Mouse (Mus musculus): ENCODE results near the gene Upk3bl. TPM values are rescaled to one million over a fixed set of nuclear protein-coding genes. Genes with fewer than 3 reads are reported as not detected.
A peak's percentile ranks its signal among the peaks of the same experiment; 100 is the strongest.

Upk3bl gene
- polyA plus RNA-seq, 1 experiment: 0.11 TPM

- no peak overlapping the region for H3ac ChIP-seq (ENCODE audit: control insufficient read depth, insufficient read length, low read depth)
- H3K79me3 ChIP-seq (ENCODE audit: low read depth): no peaks in the 10 kb centered on the region
- H3K4me3 ChIP-seq (ENCODE audit: insufficient read depth, poor library complexity, severe bottlenecking): no peak overlapping the region
- no peaks in the 10 kb centered on the region for H3K79me2 ChIP-seq (ENCODE audit: control insufficient read depth, insufficient read depth)
- TF ChIP-seq CTCF (IDR thresholded peaks at IDR 0.05; ENCODE audit: control insufficient read depth, insufficient read depth, insufficient read length): no peak
- TF ChIP-seq MAX (IDR thresholded peaks at IDR 0.05): no peak
- TF ChIP-seq MYOD1 (IDR thresholded peaks at IDR 0.05; ENCODE audit: control insufficient read depth, insufficient read length, low read depth): no peak
- TF ChIP-seq USF1 (IDR thresholded peaks at IDR 0.05; ENCODE audit: low read depth): no peak
- no peak for TF ChIP-seq FOSL1 (IDR thresholded peaks at IDR 0.05; ENCODE audit: insufficient read depth, low read length, poor library complexity, severe bottlenecking)
- TF ChIP-seq CEBPB (IDR thresholded peaks at IDR 0.05; ENCODE audit: low read depth): no peak
- no peak for TF ChIP-seq MYOG (IDR thresholded peaks at IDR 0.05; ENCODE audit: control insufficient read depth, extremely low read depth, insufficient read length)
- H3K27me3 ChIP-seq (ENCODE audit: control insufficient read depth, insufficient read depth, insufficient read length): no peaks in the 10 kb centered on the region
- no peaks in the 10 kb centered on the region for H3K36me3 ChIP-seq (ENCODE audit: control insufficient read depth, insufficient read depth)
Observed at GRCm38 (mm10) chr5:136073526-136073925, 19.2 kb downstream of the Upk3bl start.

DNA sequence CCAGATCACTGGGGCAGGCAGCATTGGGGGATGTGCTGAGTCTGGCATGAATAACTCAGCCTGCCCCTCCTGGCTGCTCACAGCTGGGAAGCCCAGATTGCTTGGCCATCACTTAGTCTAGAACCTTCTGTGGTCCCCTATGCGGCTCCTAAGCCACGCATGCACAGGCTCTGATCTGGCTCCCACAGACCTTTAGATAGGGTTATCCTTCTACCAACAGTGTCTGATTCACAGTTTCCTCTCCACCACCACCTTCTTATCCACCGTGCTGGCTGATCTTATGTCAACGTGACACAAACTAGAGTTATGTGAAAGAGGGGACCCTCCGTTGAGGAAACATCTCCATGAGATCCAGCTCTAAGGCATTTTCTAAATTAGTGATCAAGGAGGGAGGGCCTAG is 20.8 kb downstream of the Upk3bl start:
- no peak for TF ChIP-seq MYOG (IDR thresholded peaks at IDR 0.05; ENCODE audit: control insufficient read depth, extremely low read depth, insufficient read length)
- TF ChIP-seq CEBPB (IDR thresholded peaks at IDR 0.05; ENCODE audit: low read depth): no peak
- TF ChIP-seq MYOD1 (IDR thresholded peaks at IDR 0.05; ENCODE audit: control insufficient read depth, insufficient read length, low read depth): no peak
- no peak for TF ChIP-seq CTCF (IDR thresholded peaks at IDR 0.05; ENCODE audit: control insufficient read depth, insufficient read depth, insufficient read length)

GRCm38 (mm10) chr5:136076284-136076683 is 22.0 kb downstream of the Upk3bl start:
- Histone ChIP-seq H3ac (ENCODE audit: control insufficient read depth, insufficient read length, low read depth) (no peak overlapping the region), H3K36me3 (ENCODE audit: control insufficient read depth, insufficient read depth) (no peaks in the 10 kb centered on the region), H3K4me3 (ENCODE audit: insufficient read depth, poor library complexity, severe bottlenecking) (no peak overlapping the region), H3K27me3 (ENCODE audit: control insufficient read depth, insufficient read depth, insufficient read length) (no peaks in the 10 kb centered on the region), H3K79me2 (ENCODE audit: control insufficient read depth, insufficient read depth) (no peaks in the 10 kb centered on the region), H3K79me3 (ENCODE audit: low read depth) (no peaks in the 10 kb centered on the region)
- TF ChIP-seq MYOG (IDR thresholded peaks at IDR 0.05; ENCODE audit: control insufficient read depth, extremely low read depth, insufficient read length): no peak

More for the DNA sequence above, 20.8 kb downstream of the Upk3bl start:
- no peaks in the 10 kb centered on the region for H3K79me3 ChIP-seq (ENCODE audit: low read depth)
- no peak overlapping the region for H3ac ChIP-seq (ENCODE audit: control insufficient read depth, insufficient read length, low read depth)
- H3K79me2 ChIP-seq (ENCODE audit: control insufficient read depth, insufficient read depth): no peaks in the 10 kb centered on the region
- H3K27me3 ChIP-seq (ENCODE audit: control insufficient read depth, insufficient read depth, insufficient read length): no peaks in the 10 kb centered on the region
- no peak overlapping the region for H3K4me3 ChIP-seq (ENCODE audit: insufficient read depth, poor library complexity, severe bottlenecking)
- no peaks in the 10 kb centered on the region for H3K36me3 ChIP-seq (ENCODE audit: control insufficient read depth, insufficient read depth)

GRCm38 (mm10) chr5:136077001-136077550 is 22.8 kb downstream of the Upk3bl start:
- Histone ChIP-seq H3K79me3 (ENCODE audit: low read depth) (no peaks in the 10 kb centered on the region), H3K36me3 (ENCODE audit: control insufficient read depth, insufficient read depth) (no peaks in the 10 kb centered on the region), H3ac (ENCODE audit: control insufficient read depth, insufficient read length, low read depth) (no peak overlapping the region), H3K27me3 (ENCODE audit: control insufficient read depth, insufficient read depth, insufficient read length) (no peaks in the 10 kb centered on the region), H3K4me3 (ENCODE audit: insufficient read depth, poor library complexity, severe bottlenecking) (no peak overlapping the region), H3K79me2 (ENCODE audit: control insufficient read depth, insufficient read depth) (no peaks in the 10 kb centered on the region)
- no peak for TF ChIP-seq CEBPB (IDR thresholded peaks at IDR 0.05; ENCODE audit: low read depth)
- peak; percentile 14 for TF ChIP-seq USF1 (IDR thresholded peaks at IDR 0.05; ENCODE audit: low read depth)

- H3K79me3 ChIP-seq (ENCODE audit: low read depth): no peaks in the 10 kb centered on the region
- H3K27me3 ChIP-seq (ENCODE audit: control insufficient read depth, insufficient read depth, insufficient read length): no peaks in the 10 kb centered on the region
- no peak overlapping the region for H3K4me3 ChIP-seq (ENCODE audit: insufficient read depth, poor library complexity, severe bottlenecking)
- no peak overlapping the region for H3ac ChIP-seq (ENCODE audit: control insufficient read depth, insufficient read length, low read depth)
- no peaks in the 10 kb centered on the region for H3K79me2 ChIP-seq (ENCODE audit: control insufficient read depth, insufficient read depth)
- no peak for TF ChIP-seq USF1 (IDR thresholded peaks at IDR 0.05; ENCODE audit: low read depth)
- TF ChIP-seq CTCF (IDR thresholded peaks at IDR 0.05; ENCODE audit: control insufficient read depth, insufficient read depth, insufficient read length): no peak
- TF ChIP-seq MYOD1 (IDR thresholded peaks at IDR 0.05; ENCODE audit: control insufficient read depth, insufficient read length, low read depth): no peak
- TF ChIP-seq CEBPB (IDR thresholded peaks at IDR 0.05; ENCODE audit: low read depth): no peak
- no peak for TF ChIP-seq MAX (IDR thresholded peaks at IDR 0.05)
- H3K36me3 ChIP-seq (ENCODE audit: control insufficient read depth, insufficient read depth): no peaks in the 10 kb centered on the region
Observed at GRCm38 (mm10) chr5:136078136-136078535, 23.8 kb downstream of the Upk3bl start.

DNA sequence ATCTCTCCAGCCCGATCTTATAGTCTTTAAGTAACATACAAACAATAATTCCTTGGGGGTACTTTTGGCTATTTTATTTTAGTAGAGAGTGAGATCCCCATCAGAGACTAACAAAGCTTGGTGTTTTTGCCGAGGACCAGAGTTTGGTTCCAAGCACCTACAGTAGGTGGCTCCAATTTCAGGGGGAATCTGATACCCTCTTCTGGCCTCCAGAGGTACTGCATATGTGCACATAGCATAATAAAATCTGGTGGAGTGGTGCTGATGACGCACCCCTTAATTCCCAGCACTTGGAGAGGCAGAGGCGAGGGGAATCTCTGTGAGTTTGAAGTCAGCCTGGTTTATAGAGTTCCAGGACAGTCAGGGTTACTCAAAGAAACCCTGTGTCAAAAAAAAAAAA is 28.1 kb downstream of the Upk3bl start:
- Histone ChIP-seq H3K4me3 (ENCODE audit: insufficient read depth, poor library complexity, severe bottlenecking) (no peak overlapping the region), H3K36me3 (ENCODE audit: control insufficient read depth, insufficient read depth) (peaks cover 5% of the 10 kb centered on the region), H3ac (ENCODE audit: control insufficient read depth, insufficient read length, low read depth) (no peak overlapping the region), H3K79me2 (ENCODE audit: control insufficient read depth, insufficient read depth) (peaks cover 36% of the 10 kb centered on the region), H3K79me3 (ENCODE audit: low read depth) (peaks cover 16% of the 10 kb centered on the region), H3K27me3 (ENCODE audit: control insufficient read depth, insufficient read depth, insufficient read length) (no peaks in the 10 kb centered on the region)
- TF ChIP-seq FOSL1 (IDR thresholded peaks at IDR 0.05; ENCODE audit: insufficient read depth, low read length, poor library complexity, severe bottlenecking): no peak
- no peak for TF ChIP-seq CTCF (IDR thresholded peaks at IDR 0.05; ENCODE audit: control insufficient read depth, insufficient read depth, insufficient read length)
- no peak for TF ChIP-seq MYOG (IDR thresholded peaks at IDR 0.05; ENCODE audit: control insufficient read depth, extremely low read depth, insufficient read length)
- TF ChIP-seq MYOD1 (IDR thresholded peaks at IDR 0.05; ENCODE audit: control insufficient read depth, insufficient read length, low read depth): no peak
- TF ChIP-seq MAX (IDR thresholded peaks at IDR 0.05): no peak
- no peak for TF ChIP-seq USF1 (IDR thresholded peaks at IDR 0.05; ENCODE audit: low read depth)
- TF ChIP-seq CEBPB (IDR thresholded peaks at IDR 0.05; ENCODE audit: low read depth): no peak

Measured in C2C12 (cell line).